Mouse (Mus musculus) splenic B cell, adult 2 months (primary cell): ENCODE measurements around the gene Slc16a2.
"Not testable (repeated sequence)": the region's sequence is repeated elsewhere in the genome, so short reads cannot be mapped to it uniquely, and the experiment has no call there.

Experiments
- DNase-seq: peaks from one replicate; pipeline ENCODE4 v3.0.0-alpha.2; 2011; ENCODE audit warnings: low read depth, low spot score
- H3K27me3 ChIP-seq: 2 replicates; pipeline ENCODE4 v1.6.1; 2012; ENCODE audit warnings: mild to moderate bottlenecking, low read length, moderate library complexity, mixed read lengths; ENCODE audit not compliant: control insufficient read depth, poor library complexity, insufficient read depth, severe bottlenecking
- H3K36me3 ChIP-seq: 2 replicates; pipeline ENCODE4 v1.6.1; 2012; ENCODE audit warnings: mild to moderate bottlenecking, low read length, moderate library complexity, mixed read lengths; ENCODE audit not compliant: control insufficient read depth, poor library complexity, insufficient read depth, severe bottlenecking

The Slc16a2 gene

DNA sequence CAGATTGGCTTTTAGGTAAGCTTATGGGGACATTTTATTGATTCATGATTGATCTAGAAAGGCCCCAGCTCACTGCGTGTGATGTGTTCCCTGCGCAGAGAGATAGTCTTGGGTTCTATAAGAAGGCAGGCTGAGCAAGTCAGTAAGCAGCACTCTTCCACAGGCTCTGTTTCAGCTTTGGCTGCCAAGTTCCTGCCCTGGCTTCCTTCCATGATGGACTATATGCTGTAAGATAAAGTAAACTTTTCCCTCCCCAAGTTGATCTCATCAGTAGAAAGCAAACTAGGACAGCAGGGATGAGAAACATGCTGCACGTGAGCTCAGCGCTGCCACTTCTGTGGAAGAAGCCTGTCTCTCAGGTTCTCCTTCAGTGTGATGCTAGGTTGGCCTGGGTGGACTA is 117.2 kb downstream of the Slc16a2 start:
- Histone ChIP-seq H3K36me3 (no peaks in the 10 kb centered on the region), H3K27me3 (no peaks in the 10 kb centered on the region)
- DNase-seq = no peak

DNA sequence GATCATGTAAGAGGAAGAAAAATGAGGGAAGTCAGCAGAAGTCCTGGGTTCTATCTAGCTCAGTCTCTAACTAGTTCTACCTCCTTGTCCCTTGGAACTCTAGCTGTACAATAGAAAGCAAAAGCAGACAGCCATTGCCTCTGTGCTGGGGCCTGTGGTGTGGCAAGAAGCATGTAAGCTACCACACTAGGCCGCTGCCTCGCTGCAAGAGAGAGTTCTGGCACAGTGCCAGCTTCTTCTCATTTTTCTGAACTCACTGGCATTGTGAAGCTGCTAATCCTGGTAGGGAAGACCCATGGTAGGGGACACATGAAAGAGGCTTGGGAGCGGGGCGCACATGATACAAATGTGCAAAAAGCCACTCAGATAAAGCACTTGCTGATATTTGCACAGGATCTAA is 117.8 kb downstream of the Slc16a2 start:
- Histone ChIP-seq H3K27me3 (no peaks in the 10 kb centered on the region), H3K36me3 (no peaks in the 10 kb centered on the region)
- no peak for DNase-seq

- no peaks in the 10 kb centered on the region for H3K36me3 ChIP-seq
- no peak for DNase-seq
These were observed 124.0 kb downstream of the Slc16a2 start for GRCm38 (mm10) chrX:103697796-103698195.

DNA sequence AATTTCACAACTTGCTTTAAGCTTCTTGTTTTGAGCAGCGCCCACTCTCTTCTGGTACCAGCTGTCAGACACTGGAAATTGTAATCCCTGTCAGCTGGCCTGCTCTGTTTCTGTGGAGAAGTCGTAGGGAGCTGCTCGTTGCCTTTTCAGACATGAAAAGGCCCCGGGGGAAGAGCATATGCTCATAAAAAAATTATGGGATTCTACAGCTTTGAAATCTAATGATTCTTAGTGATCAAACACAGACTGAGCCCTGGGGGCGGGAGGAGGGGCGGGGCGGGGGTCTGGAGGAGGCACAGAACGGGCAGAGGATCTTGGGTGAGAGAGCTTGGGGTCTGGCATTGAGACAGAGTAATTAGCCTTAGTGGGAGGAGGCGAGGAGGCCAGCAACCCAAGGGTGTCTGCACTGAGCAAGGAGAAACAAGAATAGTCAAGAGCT is 125.7 kb downstream of the Slc16a2 start:
- DNase-seq = peak; percentile 2
- no peaks in the 10 kb centered on the region for H3K36me3 ChIP-seq
- H3K27me3 ChIP-seq = no peaks in the 10 kb centered on the region

More at GRCm38 (mm10) chrX:103697796-103698195, 124.0 kb downstream of the Slc16a2 start:
- H3K27me3 ChIP-seq = no peaks in the 10 kb centered on the region

- peak; percentile 51 for DNase-seq
- Histone ChIP-seq H3K27me3 (no peaks in the 10 kb centered on the region), H3K36me3 (no peaks in the 10 kb centered on the region)
These were observed 126.4 kb downstream of the Slc16a2 start for GRCm38 (mm10) chrX:103695165-103695996.

- Histone ChIP-seq H3K27me3 (no peaks in the 10 kb centered on the region), H3K36me3 (no peaks in the 10 kb centered on the region)
- DNase-seq = no peak
These were observed 127.0 kb downstream of the Slc16a2 start for GRCm38 (mm10) chrX:103694787-103695164.

- H3K36me3 ChIP-seq = no peaks in the 10 kb centered on the region
- no peak for DNase-seq
- no peaks in the 10 kb centered on the region for H3K27me3 ChIP-seq
These were observed 127.4 kb downstream of the Slc16a2 start for GRCm38 (mm10) chrX:103694381-103694780.

GRCm38 (mm10) chrX:103692916-103693315 is 128.9 kb downstream of the Slc16a2 start:
- no peak for DNase-seq
- H3K27me3 ChIP-seq = no peaks in the 10 kb centered on the region
- no peaks in the 10 kb centered on the region for H3K36me3 ChIP-seq

- Histone ChIP-seq H3K36me3 (no peaks in the 10 kb centered on the region), H3K27me3 (no peaks in the 10 kb centered on the region)
- no peak for DNase-seq
These were observed 133.2 kb downstream of the Slc16a2 start for GRCm38 (mm10) chrX:103688551-103688950.

GRCm38 (mm10) chrX:103674674-103675073 is 147.1 kb downstream of the Slc16a2 start:
- Histone ChIP-seq H3K27me3 (no peaks in the 10 kb centered on the region), H3K36me3 (no peaks in the 10 kb centered on the region)
- DNase-seq = no peak

GRCm38 (mm10) chrX:103673761-103674160 is 148.0 kb downstream of the Slc16a2 start:
- H3K27me3 ChIP-seq = no peaks in the 10 kb centered on the region
- DNase-seq = no peak
- H3K36me3 ChIP-seq = no peaks in the 10 kb centered on the region

- Histone ChIP-seq H3K27me3 (no peaks in the 10 kb centered on the region), H3K36me3 (no peaks in the 10 kb centered on the region)
- DNase-seq = no peak
These were observed 151.5 kb downstream of the Slc16a2 start for GRCm38 (mm10) chrX:103670245-103670644.

DNA sequence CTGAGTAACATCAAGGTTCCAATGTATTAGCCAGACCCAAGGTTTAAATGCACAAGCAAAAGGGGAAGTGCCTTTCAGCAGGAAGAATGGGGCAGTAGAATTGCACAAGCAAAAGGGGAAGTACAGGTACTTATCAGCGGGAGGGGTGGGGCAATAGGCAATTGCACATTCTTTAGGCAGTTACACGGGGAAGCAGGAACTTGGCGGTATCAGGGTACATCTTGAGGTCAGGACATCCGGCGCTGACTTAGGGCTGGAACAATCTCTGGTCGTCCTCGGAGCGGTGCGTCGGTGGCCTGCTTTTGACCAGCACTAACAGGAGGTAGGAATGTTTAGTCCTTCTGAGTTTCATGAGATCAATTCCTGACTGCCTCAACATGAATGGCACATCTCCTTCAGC is 157.3 kb downstream of the Slc16a2 start:
- not testable (repeated sequence) for H3K36me3 ChIP-seq, H3K27me3 ChIP-seq, DNase-seq

GRCm38 (mm10) chrX:103658985-103659384 is 162.8 kb downstream of the Slc16a2 start:
- Histone ChIP-seq H3K27me3 (no peaks in the 10 kb centered on the region), H3K36me3 (no peaks in the 10 kb centered on the region)
- no peak for DNase-seq

GRCm38 (mm10) chrX:103653021-103653420 is 168.8 kb downstream of the Slc16a2 start:
- Histone ChIP-seq H3K36me3 (no peaks in the 10 kb centered on the region), H3K27me3 (no peaks in the 10 kb centered on the region)
- no peak for DNase-seq

DNA sequence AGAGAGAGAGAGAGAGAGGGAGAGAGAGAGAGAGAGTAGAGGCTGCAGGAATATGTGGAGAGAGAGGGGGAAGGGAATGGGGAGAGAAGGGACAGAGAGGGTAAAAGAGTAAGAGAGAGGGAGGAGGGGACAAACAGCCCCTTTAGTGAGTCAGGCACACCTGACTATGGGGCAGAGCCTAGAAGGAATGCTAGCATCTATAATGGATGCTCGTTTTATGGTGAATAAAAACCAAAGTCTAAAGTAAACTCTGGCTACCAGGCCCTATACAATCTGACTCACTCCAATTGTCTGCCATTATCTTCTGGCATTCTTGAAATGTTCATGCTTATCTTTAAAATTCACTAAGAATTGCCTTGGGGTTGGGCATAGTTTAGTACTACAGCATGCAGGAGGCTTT is 169.7 kb downstream of the Slc16a2 start:
- no peak for DNase-seq
- no peaks in the 10 kb centered on the region for H3K27me3 ChIP-seq
- no peaks in the 10 kb centered on the region for H3K36me3 ChIP-seq
